Mouse (Mus musculus) midbrain, postnatal 0 days (tissue): ENCODE results near the gene Fbxo42. TPM values are rescaled to one million over a fixed set of nuclear protein-coding genes. Genes with fewer than 3 reads are reported as not detected.

ENCODE experiments used
- ATAC-seq: fragments of 200-750 bp; cut with Nextera tagmentation; 2 replicates; pipeline ENCODE4 v1.8.0; 2017; ENCODE audit warnings: moderate number of reproducible peaks, mild to moderate bottlenecking, moderate TSS enrichment, moderate library complexity; ENCODE audit not compliant: low FRiP score
- DNase-seq: peaks from one replicate; pipeline ENCODE4 v3.0.0-alpha.2; 2015; ENCODE audit warnings: low spot score
- H3K27ac ChIP-seq: fragments of 300-500 bp; sonication (generic); 2 replicates; pipeline ENCODE4 v1.5.1; 2014; ENCODE audit warnings: low read depth, mild to moderate bottlenecking, low read length, mixed read lengths
- H3K27me3 ChIP-seq: fragments of 300-500 bp; sonication (generic); 2 replicates; pipeline ENCODE4 v1.6.1; 2014; ENCODE audit warnings: low read length, control low read depth, mixed read lengths; ENCODE audit not compliant: insufficient read depth
- H3K36me3 ChIP-seq: fragments of 300-500 bp; sonication (generic); 2 replicates; pipeline ENCODE4 v1.6.1; 2014; ENCODE audit warnings: low read length, control low read depth, mixed read lengths; ENCODE audit not compliant: insufficient read depth
- H3K4me1 ChIP-seq: fragments of 300-500 bp; sonication (generic); 2 replicates; pipeline ENCODE4 v1.6.1; 2014; ENCODE audit warnings: mild to moderate bottlenecking, control low read depth, antibody characterized with exemption, low read length, mixed read lengths; ENCODE audit not compliant: insufficient read depth
- H3K4me2 ChIP-seq: fragments of 300-500 bp; sonication (generic); 2 replicates; pipeline ENCODE4 v1.6.1; 2014; ENCODE audit warnings: low read depth, mild to moderate bottlenecking, low read length, mixed read lengths; ENCODE audit not compliant: poor library complexity, severe bottlenecking
- H3K4me3 ChIP-seq: fragments of 300-500 bp; sonication (generic); 2 replicates; pipeline ENCODE4 v1.5.1; 2014; ENCODE audit warnings: low read depth, mild to moderate bottlenecking, low read length, moderate library complexity
- H3K9ac ChIP-seq: fragments of 300-500 bp; sonication (generic); replicated peaks from 2 replicates; pipeline ENCODE4 v1.6.1; 2014; ENCODE audit warnings: mild to moderate bottlenecking, low read length, moderate library complexity, mixed read lengths; ENCODE audit not compliant: poor library complexity, severe bottlenecking
- H3K9me3 ChIP-seq: fragments of 300-500 bp; sonication (generic); 2 replicates; pipeline ENCODE4 v1.6.1; 2016; ENCODE audit warnings: low read length, control low read depth
- CTCF ChIP-seq: IDR thresholded peaks from 2 replicates; pipeline ENCODE4 v1.5.1; 2016; ENCODE audit warnings: antibody characterized with exemption, mild to moderate bottlenecking
- WGBS: fragments of 180-500 bp; shearing (Covaris S2); extraction: QIAGEN DNeasy Blood & Tissue Kit; methylation state at CpG from one replicate; pipeline ENCODE4 v1.1.7; 2014; 5-methylcytosine and 5-hydroxymethylcytosine counted together
- polyA plus RNA-seq: library from polyadenylated mRNA; unstranded; fragments of >200 nt; fragmentation: Nextera tagmentation; extraction: Ambion mirVana; gene quantifications from 2 replicates; pipeline ENCODE4 v1.2.1, GENCODE M21; 2015
- total RNA-seq: library from RNA; depleted of rRNA; stranded (reverse); fragments of >200 nt; gene quantifications from 2 replicates; pipeline ENCODE4 v1.2.3, GENCODE M21; 2014

The Fbxo42 gene
- total and polyA plus RNA-seq, 2 experiments from 2014 or later = 17.7 to 26.6 TPM

GRCm38 (mm10) chr4:141200906-141201305, 53.2 kb downstream of the Fbxo42 start:
- no peak for DNase-seq
- Histone ChIP-seq H3K27ac (no peak overlapping the region), H3K4me3 (no peak overlapping the region), H3K4me2 (no peak overlapping the region), H3K9me3 (no peaks in the 10 kb centered on the region), H3K4me1 (no peaks in the 10 kb centered on the region), H3K36me3 (peaks cover 56% of the 10 kb centered on the region), H3K27me3 (no peaks in the 10 kb centered on the region), H3K9ac (no peak overlapping the region)
- no peak for ATAC-seq
- WGBS = 84% methylated on average over 11 of the region's 11 CpGs
- no peak for TF ChIP-seq CTCF

- Histone ChIP-seq H3K9me3 (no peaks in the 10 kb centered on the region), H3K36me3 (peaks cover 52% of the 10 kb centered on the region), H3K9ac (no peak overlapping the region), H3K27ac (no peak overlapping the region), H3K4me2 (no peak overlapping the region), H3K4me1 (no peaks in the 10 kb centered on the region), H3K4me3 (no peak overlapping the region), H3K27me3 (no peaks in the 10 kb centered on the region)
- WGBS = 93% methylated on average over 6 of the region's 6 CpGs
- ATAC-seq (no peak), DNase-seq (no peak)
- no peak for TF ChIP-seq CTCF
These were observed 54.5 kb downstream of the Fbxo42 start for GRCm38 (mm10) chr4:141202192-141202591.

GRCm38 (mm10) chr4:141204580-141205061, 56.9 kb downstream of the Fbxo42 start:
- no peak overlapping the region for H3K4me3 ChIP-seq
- no peak overlapping the region for H3K27ac ChIP-seq
- TF ChIP-seq CTCF = peak; percentile 30
- DNase-seq (no peak), ATAC-seq (no peak)
- no peaks in the 10 kb centered on the region for H3K27me3 ChIP-seq
- no peaks in the 10 kb centered on the region for H3K4me1 ChIP-seq
- no peak overlapping the region for H3K4me2 ChIP-seq
- 79% methylated on average over 4 of the region's 4 CpGs for WGBS
- peaks cover 35% of the 10 kb centered on the region for H3K36me3 ChIP-seq
- H3K9me3 ChIP-seq = no peaks in the 10 kb centered on the region
- H3K9ac ChIP-seq = no peak overlapping the region

- Histone ChIP-seq H3K27me3 (no peaks in the 10 kb centered on the region), H3K4me1 (no peaks in the 10 kb centered on the region), H3K4me2 (no peak overlapping the region), H3K9me3 (no peaks in the 10 kb centered on the region), H3K9ac (no peak overlapping the region), H3K27ac (no peak overlapping the region), H3K36me3 (peaks cover 12% of the 10 kb centered on the region), H3K4me3 (no peak overlapping the region)
- no peak for ATAC-seq
- 94% methylated on average over 5 of the region's 5 CpGs for WGBS
- DNase-seq = no peak
- no peak for TF ChIP-seq CTCF
These were observed 59.4 kb downstream of the Fbxo42 start for GRCm38 (mm10) chr4:141207081-141207480.

- TF ChIP-seq CTCF = no peak
- peaks cover 3% of the 10 kb centered on the region; the same call in 1 of the 2 replicates for H3K36me3 ChIP-seq
- DNase-seq = no peak
- H3K27me3 ChIP-seq = no peaks in the 10 kb centered on the region
- H3K4me3 ChIP-seq = peak overlapping the region; percentile 32
- peak overlapping the region; percentile 43 for H3K4me2 ChIP-seq
- ATAC-seq = no peak
- no peak overlapping the region; the same call in 1 of the 2 replicates for H3K9ac ChIP-seq
- H3K27ac ChIP-seq = peak overlapping the region; percentile 59
- WGBS = 70% methylated on average over 14 of the region's 14 CpGs
- no peaks in the 10 kb centered on the region for H3K9me3 ChIP-seq
- H3K4me1 ChIP-seq = 0 out of 2 replicates have a peak, but pooled peaks cover 3% of the 10 kb centered on the region
These were observed 63.0 kb downstream of the Fbxo42 start for GRCm38 (mm10) chr4:141210524-141211219.

GRCm38 (mm10) chr4:141211646-141212045, 63.9 kb downstream of the Fbxo42 start:
- H3K36me3 ChIP-seq = peaks cover 3% of the 10 kb centered on the region; the same call in 1 of the 2 replicates
- no peaks in the 10 kb centered on the region for H3K27me3 ChIP-seq
- ATAC-seq (no peak), DNase-seq (no peak)
- H3K9me3 ChIP-seq = no peaks in the 10 kb centered on the region
- WGBS = 96% methylated on average over 4 of the region's 4 CpGs
- H3K4me2 ChIP-seq = no peak overlapping the region
- no peak for TF ChIP-seq CTCF
- no peak overlapping the region for H3K4me3 ChIP-seq
- H3K4me1 ChIP-seq = 0 out of 2 replicates have a peak, but pooled peaks cover 3% of the 10 kb centered on the region
- H3K9ac ChIP-seq = no peak overlapping the region
- no peak overlapping the region for H3K27ac ChIP-seq
